Mouse (Mus musculus) thymus, adult 2 months (tissue): Measurements from ENCODE around the gene Esm1.

Experiments
- CTCF ChIP-seq: fragments of 200-500 bp; IDR thresholded peaks from 2 replicates; pipeline ENCODE4 v1.5.1; 2012; ENCODE audit warnings: mild to moderate bottlenecking, control low read depth, low read length, moderate library complexity, borderline replicate concordance; ENCODE audit not compliant: control insufficient read depth, poor library complexity, insufficient read depth; ENCODE audit errors: extremely low read depth
- POLR2A ChIP-seq: fragments of 200-500 bp; IDR thresholded peaks from 2 replicates; pipeline ENCODE4 v1.6.1; 2012; ENCODE audit warnings: mild to moderate bottlenecking, low read length, control low read depth, moderate library complexity; ENCODE audit not compliant: control insufficient read depth, poor library complexity, insufficient read depth; ENCODE audit errors: extremely low read depth

GRCm38 (mm10) chr13:113265257-113265656 lies 55.8 kb downstream of the Esm1 start:
- TF ChIP-seq CTCF (no peak), POLR2A (no peak)
